Mouse (Mus musculus): Measurements from ENCODE around the gene Chtop.

- no peak for TF ChIP-seq CTCF (IDR thresholded peaks at IDR 0.05; ENCODE audit: low read depth, low read length)
- no peak for TF ChIP-seq TAL1 (conservative IDR thresholded peaks at IDR 0.05; ENCODE audit: low read depth, low read length)
- TF ChIP-seq GATA1 (IDR thresholded peaks at IDR 0.05; ENCODE audit: borderline replicate concordance, low read length), result no peak
- no peak for TF ChIP-seq POLR2AphosphoS5 (IDR thresholded peaks at IDR 0.05; ENCODE audit: insufficient replicate concordance, low read depth, low read length)
Measured at GRCm38 (mm10) chr3:90464552-90465080, 44.7 kb downstream of the Chtop start.

All from G1E (cell line).